Mouse (Mus musculus): ENCODE data around the gene Phf20.

GRCm38 (mm10) chr2:156177079-156177478, 19.2 kb upstream of the Phf20 start:
- TF ChIP-seq CTCF (IDR thresholded peaks at IDR 0.05; ENCODE audit: extremely low read depth, insufficient read depth, insufficient read length, insufficient replicate concordance) (no peak), POLR2A (IDR thresholded peaks at IDR 0.05; ENCODE audit: low read depth, low read length) (no peak)

Data from spleen, adult 2 months (tissue).